Mouse (Mus musculus) heart, postnatal 4 days (tissue): ENCODE data around the gene Ofcc1. TPM values are rescaled to one million over a fixed set of nuclear protein-coding genes. Genes with fewer than 3 reads are reported as not detected.

Experiments
- DNase-seq: peaks from one replicate; pipeline ENCODE4 v3.0.0; 2021
- total RNA-seq, 2 experiments: library from RNA; stranded (reverse); gene quantifications; 2 replicates each; pipeline ENCODE4 v1.2.3; 2021

Ofcc1 gene
- total RNA-seq, 2 experiments from 2014 or later, result not detected

DNA sequence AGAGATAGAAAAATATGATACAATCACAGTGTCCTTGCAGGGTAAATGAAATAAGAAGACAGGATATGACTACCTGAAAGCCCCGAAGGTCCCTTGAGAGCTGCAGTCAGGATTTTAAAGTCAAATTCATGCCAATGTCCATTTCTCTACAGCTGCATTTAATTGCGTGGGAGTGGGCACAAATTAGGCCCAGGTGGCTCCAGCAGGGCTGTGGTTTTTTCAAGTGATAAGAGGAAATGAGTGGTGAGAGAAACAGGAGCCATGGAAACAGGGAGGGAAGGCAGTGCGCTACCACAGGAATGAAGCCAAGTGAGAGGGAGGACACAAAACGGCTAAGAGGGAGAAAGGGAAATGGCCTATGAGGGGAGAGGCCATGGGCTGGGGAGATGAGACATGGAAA lies 363.3 kb downstream of the Ofcc1 start:
- no peak for DNase-seq

DNA sequence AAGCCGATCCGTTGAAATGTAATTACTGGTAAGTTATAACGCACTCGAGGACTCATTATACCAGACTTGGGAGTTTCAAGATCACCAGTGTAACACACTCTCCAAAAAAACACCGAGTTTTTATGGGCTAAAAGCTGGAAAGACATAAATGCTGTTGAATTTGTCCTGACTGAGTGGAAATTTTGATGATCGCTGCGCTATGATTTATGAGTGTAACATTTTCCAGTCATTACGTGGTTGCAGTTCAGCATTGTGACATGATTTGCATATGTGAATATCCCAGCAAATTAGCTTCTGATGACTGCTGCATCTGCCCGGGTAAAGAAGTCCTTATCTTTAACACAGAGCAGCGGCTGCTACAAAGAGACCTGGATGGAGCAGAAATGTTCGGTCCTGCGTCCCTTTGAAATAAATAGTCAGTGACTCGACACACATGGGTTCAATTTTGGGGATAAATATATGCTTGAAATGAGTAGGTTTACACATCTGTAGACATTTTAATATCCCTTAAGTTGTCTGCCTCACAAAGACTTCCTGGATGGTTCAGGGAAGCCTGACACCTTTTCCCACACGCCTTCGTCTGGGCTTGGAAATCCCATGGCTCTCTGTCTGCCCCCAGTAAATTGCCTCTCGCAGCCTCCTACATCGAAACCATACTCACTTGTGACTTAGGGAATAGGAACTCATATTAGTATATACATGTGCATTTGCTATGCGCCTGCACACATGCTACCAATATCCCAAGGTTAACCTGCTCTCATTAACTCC lies 381.8 kb downstream of the Ofcc1 start:
- no peak for DNase-seq

GRCm38 (mm10) chr13:39968349-39969016 lies 392.8 kb downstream of the Ofcc1 start:
- DNase-seq, result no peak

DNA sequence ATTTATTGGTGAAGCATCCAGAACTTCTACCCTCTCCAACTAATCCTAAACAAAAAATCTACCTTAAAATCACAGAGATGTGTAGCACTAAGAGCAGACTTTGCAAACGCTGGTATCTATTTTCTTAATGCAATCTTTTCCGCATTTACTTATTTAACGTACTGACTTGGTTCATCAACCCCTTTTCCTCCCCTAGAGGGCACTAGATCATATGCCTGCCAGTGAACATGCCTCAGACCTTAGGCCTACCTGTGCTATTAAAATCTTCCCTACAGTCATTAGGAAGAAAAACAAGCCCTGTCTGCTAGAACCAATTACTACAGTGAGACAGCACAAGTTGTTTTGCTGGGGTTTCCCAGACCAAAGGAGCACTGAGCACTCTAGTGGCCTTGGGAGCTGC lies 404.0 kb downstream of the Ofcc1 start:
- no peak for DNase-seq

DNA sequence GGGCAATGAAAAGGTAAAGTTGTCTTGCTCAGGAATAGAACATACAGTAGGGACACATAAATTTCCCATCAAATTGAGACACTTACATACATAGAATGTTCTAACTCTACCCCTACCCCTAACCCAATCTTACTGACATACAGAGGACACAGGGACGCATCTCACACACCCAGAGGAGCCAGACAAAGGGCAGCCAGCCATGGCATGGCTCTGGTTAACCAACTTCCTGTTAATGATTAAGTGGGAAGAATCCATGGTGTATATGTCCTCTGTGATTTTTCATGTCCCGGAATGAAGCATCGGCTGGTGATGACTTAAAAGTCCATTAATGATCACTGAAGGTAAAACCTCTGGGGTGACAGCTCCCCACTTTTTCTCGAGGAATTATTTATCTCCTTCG lies 405.2 kb downstream of the Ofcc1 start:
- DNase-seq, result no peak
